Mouse (Mus musculus): ENCODE data around the gene Rapgef2.

- TF ChIP-seq CTCF (IDR thresholded peaks at IDR 0.05; ENCODE audit: low read depth) (no peak), EP300 (IDR thresholded peaks at IDR 0.05; ENCODE audit: low read depth) (no peak)
Observed at GRCm38 (mm10) chr3:79190377-79190776, 95.9 kb downstream of the Rapgef2 start.

All from liver, embryonic 14.5 days (tissue).